Mouse (Mus musculus): ENCODE data around the gene Nr3c2. TPM values are rescaled to one million over a fixed set of nuclear protein-coding genes. Genes with fewer than 3 reads are reported as not detected.

The Nr3c2 gene
- 0.63 and 1.2 TPM in 2 replicates for polyA plus RNA-seq (2014; fragmentation: Nextera tagmentation; extraction: Ambion mirVana)

DNA sequence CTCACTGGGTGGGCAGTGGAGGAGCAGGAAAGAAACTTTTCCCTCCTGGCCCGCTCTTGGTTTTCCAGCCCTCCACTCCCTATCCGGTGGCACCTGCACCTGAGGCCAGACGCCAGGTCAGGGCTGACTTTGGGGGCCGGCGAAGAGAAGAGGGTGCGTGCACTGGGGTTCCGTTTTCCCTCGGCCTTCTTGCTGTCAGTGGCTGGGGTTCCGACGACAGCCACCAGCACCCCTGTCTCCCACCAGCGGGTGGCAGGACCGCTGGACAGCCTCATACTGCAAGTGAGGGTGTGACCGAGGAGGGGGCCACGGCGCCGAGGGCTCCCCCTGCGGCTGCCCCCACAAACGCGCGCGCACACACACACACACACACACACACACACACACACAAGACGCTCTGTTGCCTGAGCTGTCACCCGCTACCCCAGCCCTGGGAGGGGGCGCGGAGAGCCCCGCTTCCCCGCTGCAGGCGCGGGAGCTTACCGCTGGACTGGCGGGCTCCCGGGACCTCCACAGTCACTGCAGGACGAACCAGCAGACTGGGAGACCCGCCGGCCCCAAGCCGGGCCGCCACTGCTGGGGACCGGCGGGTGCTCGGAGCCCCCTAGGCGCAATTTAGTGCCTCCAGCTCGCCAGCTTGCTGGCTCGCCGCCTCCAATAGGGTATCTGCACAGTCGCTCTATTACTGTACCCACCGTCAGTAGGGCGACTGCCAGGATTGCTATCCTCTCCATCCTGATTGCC, at the start of gene Nr3c2:
Nr3c2 (plus strand) TSS at position 32 of the 744 bp plus-strand sequence.
- Histone ChIP-seq H3K9me3 (ENCODE audit: control insufficient read depth, low read length) (no peaks in the 10 kb centered on the region), H3K4me3 (ENCODE audit: low read depth, low read length) (peak within 1 kb of the TSS; percentile 63), H3K9ac (ENCODE audit: low read length) (peak within 1 kb of the TSS; percentile 51), H3K36me3 (ENCODE audit: control insufficient read depth, insufficient read depth, low read length) (no peaks in the 10 kb centered on the region), H3K27me3 (ENCODE audit: control insufficient read depth, insufficient read depth, low read length) (peaks cover 39% of the 10 kb centered on the region), H3K4me1 (ENCODE audit: control insufficient read depth, insufficient read depth, low read length) (peaks cover 16% of the 10 kb centered on the region), H3K27ac (ENCODE audit: low read depth, low read length) (no peak within 1 kb of the TSS), H3K4me2 (peak within 1 kb of the TSS; percentile 99)
- DNase-seq (ENCODE audit: low spot score, missing footprints) (peak; percentile 95), ATAC-seq (ENCODE audit: low FRiP score) (peak; percentile 4)
- WGBS = under 1% methylated on average over 47 of the region's 47 CpGs

DNA sequence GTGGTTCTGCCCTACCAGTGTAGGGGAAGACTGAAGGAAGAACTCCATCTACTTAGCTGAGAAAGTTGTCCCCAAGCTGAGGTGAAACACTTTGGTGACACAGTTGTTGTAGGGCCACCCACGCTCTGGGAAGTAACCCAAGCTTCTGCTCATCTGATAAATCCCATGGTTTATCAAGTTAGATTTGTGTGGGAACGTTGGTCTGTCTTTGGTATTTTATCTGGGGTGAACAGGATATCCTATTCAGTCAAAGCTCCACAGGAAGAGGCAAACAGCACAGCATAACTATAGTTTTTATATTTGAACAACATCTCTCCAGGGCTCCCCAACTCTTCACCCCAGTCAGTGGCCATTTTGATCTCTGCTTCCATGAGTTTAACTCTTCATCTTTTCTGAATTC, 40.7 kb upstream of the Nr3c2 start:
- WGBS = 74% methylated on average over 2 of the region's 2 CpGs
- Histone ChIP-seq H3K4me3 (ENCODE audit: low read depth, low read length) (no peak overlapping the region), H3K9ac (ENCODE audit: low read length) (no peak overlapping the region), H3K36me3 (ENCODE audit: control insufficient read depth, insufficient read depth, low read length) (no peaks in the 10 kb centered on the region), H3K9me3 (ENCODE audit: control insufficient read depth, low read length) (no peaks in the 10 kb centered on the region), H3K4me2 (no peak overlapping the region), H3K27ac (ENCODE audit: low read depth, low read length) (no peak overlapping the region), H3K27me3 (ENCODE audit: control insufficient read depth, insufficient read depth, low read length) (no peaks in the 10 kb centered on the region), H3K4me1 (ENCODE audit: control insufficient read depth, insufficient read depth, low read length) (no peaks in the 10 kb centered on the region)
- no peak for DNase-seq (ENCODE audit: low spot score, missing footprints)
- no peak for ATAC-seq (ENCODE audit: low FRiP score)

DNA sequence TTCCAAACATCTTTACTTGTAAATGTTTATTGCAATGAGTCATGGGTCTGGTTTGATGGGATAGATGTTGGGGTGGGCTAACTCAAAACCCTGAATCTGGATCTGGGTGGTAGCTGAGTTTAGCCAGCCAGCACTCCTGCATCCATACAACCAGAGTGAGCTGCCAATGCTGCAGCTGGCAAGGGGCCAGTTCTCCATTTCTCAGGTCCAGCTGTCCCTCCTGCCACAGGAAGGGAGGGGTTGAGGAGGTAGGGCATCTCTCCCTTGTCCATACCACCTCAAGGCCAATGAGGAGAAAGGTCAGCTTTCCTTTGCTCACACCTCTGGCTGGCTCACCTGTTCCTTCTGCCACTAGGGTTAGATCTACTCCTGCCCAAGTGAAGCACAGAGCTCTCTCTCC, 39.5 kb upstream of the Nr3c2 start:
- Histone ChIP-seq H3K4me2 (no peak overlapping the region), H3K4me3 (ENCODE audit: low read depth, low read length) (no peak overlapping the region), H3K27ac (ENCODE audit: low read depth, low read length) (no peak overlapping the region), H3K9ac (ENCODE audit: low read length) (no peak overlapping the region), H3K4me1 (ENCODE audit: control insufficient read depth, insufficient read depth, low read length) (no peaks in the 10 kb centered on the region), H3K9me3 (ENCODE audit: control insufficient read depth, low read length) (no peaks in the 10 kb centered on the region), H3K27me3 (ENCODE audit: control insufficient read depth, insufficient read depth, low read length) (no peaks in the 10 kb centered on the region), H3K36me3 (ENCODE audit: control insufficient read depth, insufficient read depth, low read length) (no peaks in the 10 kb centered on the region)
- no peak for DNase-seq (ENCODE audit: low spot score, missing footprints)
- no peak for ATAC-seq (ENCODE audit: low FRiP score)

DNA sequence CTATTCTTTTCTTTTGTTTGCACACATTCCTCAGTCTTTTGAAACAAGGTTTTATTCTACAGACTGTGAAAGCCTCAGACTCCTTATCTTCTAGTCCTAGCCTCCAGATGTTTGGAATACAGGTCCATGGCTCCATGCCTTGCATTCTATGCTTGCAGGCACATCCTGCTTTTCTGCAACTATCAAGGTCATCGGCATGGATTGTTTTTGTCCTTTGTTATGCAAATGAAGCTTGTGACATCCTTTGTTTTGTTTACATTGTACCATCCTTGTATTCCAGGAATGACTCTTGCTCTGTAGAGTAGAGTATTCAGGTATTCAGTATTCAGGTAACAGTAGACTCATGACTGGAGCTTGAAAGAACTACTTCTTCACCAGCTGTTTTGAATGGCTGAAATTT, 36.2 kb upstream of the Nr3c2 start:
- Histone ChIP-seq H3K9ac (ENCODE audit: low read length) (no peak overlapping the region), H3K9me3 (ENCODE audit: control insufficient read depth, low read length) (no peaks in the 10 kb centered on the region), H3K4me3 (ENCODE audit: low read depth, low read length) (no peak overlapping the region), H3K36me3 (ENCODE audit: control insufficient read depth, insufficient read depth, low read length) (no peaks in the 10 kb centered on the region), H3K27me3 (ENCODE audit: control insufficient read depth, insufficient read depth, low read length) (no peaks in the 10 kb centered on the region), H3K4me1 (ENCODE audit: control insufficient read depth, insufficient read depth, low read length) (no peaks in the 10 kb centered on the region), H3K4me2 (no peak overlapping the region), H3K27ac (ENCODE audit: low read depth, low read length) (no peak overlapping the region)
- no peak for DNase-seq (ENCODE audit: low spot score, missing footprints)
- ATAC-seq (ENCODE audit: low FRiP score) = no peak
- WGBS = 89% methylated on average over 1 of the region's 1 CpGs

DNA sequence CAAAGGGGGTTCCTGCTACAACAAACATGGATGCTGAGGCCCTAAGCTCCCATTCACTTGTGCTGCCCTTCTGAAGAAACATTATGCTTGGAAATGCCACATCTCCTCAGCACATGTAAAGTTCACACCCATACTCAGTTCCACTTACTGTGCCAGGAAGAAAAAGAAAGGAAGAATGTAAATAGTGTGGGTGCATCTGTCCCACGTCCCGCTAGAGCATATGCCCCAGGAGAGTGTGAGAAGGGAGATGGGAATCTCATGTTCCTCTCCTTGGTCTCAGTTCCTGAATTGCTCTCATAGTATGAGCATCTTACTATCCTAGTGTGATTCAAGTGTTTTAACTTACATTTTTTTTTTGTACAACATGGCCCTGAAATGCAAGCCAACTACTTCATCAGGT, 22.4 kb upstream of the Nr3c2 start:
- no peaks in the 10 kb centered on the region for H3K36me3 ChIP-seq (ENCODE audit: control insufficient read depth, insufficient read depth, low read length)
- no peak for DNase-seq (ENCODE audit: low spot score, missing footprints)
- no peak overlapping the region for H3K9ac ChIP-seq (ENCODE audit: low read length)
- H3K9me3 ChIP-seq (ENCODE audit: control insufficient read depth, low read length) = no peaks in the 10 kb centered on the region
- no peaks in the 10 kb centered on the region for H3K4me1 ChIP-seq (ENCODE audit: control insufficient read depth, insufficient read depth, low read length)
- no peak overlapping the region for H3K27ac ChIP-seq (ENCODE audit: low read depth, low read length)
- 93% methylated on average over 2 of the region's 2 CpGs for WGBS
- H3K4me2 ChIP-seq = no peak overlapping the region
- no peaks in the 10 kb centered on the region for H3K27me3 ChIP-seq (ENCODE audit: control insufficient read depth, insufficient read depth, low read length)
- ATAC-seq (ENCODE audit: low FRiP score) = no peak
- no peak overlapping the region for H3K4me3 ChIP-seq (ENCODE audit: low read depth, low read length)

DNA sequence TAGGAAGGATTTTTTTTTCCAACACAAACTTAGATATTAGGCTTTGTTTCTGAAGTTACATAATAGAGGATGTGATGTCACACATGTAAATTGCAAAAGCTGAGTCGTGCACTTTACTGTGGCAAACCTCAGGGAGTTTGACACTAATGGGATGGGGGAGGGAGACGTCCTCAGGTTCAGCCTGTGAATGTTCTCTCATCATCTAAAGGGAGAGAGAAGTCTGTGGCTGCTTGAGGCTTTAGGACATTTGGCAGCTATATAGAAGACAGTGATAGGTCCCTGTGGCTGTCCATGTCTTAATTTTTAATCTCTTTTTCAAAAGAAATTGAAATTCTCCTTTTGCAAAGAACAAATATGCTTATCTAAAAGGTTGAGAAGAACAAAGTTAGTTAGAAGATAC, 2.2 kb upstream of the Nr3c2 start:
- Histone ChIP-seq H3K4me3 (ENCODE audit: low read depth, low read length) (no peak overlapping the region), H3K4me1 (ENCODE audit: control insufficient read depth, insufficient read depth, low read length) (peaks cover 16% of the 10 kb centered on the region), H3K27me3 (ENCODE audit: control insufficient read depth, insufficient read depth, low read length) (peaks cover 25% of the 10 kb centered on the region), H3K9ac (ENCODE audit: low read length) (no peak overlapping the region), H3K27ac (ENCODE audit: low read depth, low read length) (no peak overlapping the region), H3K9me3 (ENCODE audit: control insufficient read depth, low read length) (no peaks in the 10 kb centered on the region), H3K36me3 (ENCODE audit: control insufficient read depth, insufficient read depth, low read length) (no peaks in the 10 kb centered on the region), H3K4me2 (no peak overlapping the region)
- DNase-seq (ENCODE audit: low spot score, missing footprints) = peak; percentile 84
- ATAC-seq (ENCODE audit: low FRiP score) = no peak
- 3% methylated on average over 2 of the region's 2 CpGs for WGBS

DNA sequence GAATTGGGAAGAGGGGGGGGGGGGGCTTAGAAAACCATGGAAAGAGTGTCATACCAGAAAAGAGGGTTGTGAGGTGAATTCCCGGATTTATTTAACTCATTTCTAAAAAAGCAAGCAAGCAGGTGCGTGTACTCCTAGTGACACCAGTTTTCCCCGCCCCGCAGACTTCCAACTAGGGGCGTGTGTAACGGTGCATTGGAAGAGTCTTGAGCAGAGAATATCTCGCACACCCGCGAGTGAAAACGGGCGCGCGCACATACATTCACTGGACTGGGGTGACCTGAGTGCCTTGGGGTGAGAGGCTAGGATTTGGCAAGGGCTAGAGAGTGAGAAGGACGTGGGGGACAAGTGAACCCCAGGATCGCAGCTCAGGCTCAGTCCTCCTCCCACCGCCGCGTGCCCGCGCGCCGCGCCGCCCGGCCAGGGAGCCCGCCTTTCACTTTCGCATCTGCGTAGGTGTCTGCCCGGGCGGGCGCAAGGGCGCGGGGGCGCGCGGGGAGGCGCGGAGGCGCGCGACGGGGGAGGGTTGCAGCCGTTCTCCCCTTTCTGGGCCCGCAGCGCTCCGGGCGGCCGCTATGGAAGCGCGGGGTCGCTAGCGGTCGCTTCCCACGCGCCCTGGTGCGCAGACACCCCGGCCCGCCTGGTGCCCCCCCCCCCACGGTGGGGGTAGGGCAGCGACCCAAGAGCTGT, 376 bp upstream of the Nr3c2 start:
- Histone ChIP-seq H3K9me3 (ENCODE audit: control insufficient read depth, low read length) (no peaks in the 10 kb centered on the region), H3K4me3 (ENCODE audit: low read depth, low read length) (peak overlapping the region; percentile 63), H3K36me3 (ENCODE audit: control insufficient read depth, insufficient read depth, low read length) (no peaks in the 10 kb centered on the region), H3K9ac (ENCODE audit: low read length) (peak overlapping the region; percentile 51), H3K27ac (ENCODE audit: low read depth, low read length) (no peak overlapping the region), H3K4me2 (peak overlapping the region; percentile 99), H3K4me1 (ENCODE audit: control insufficient read depth, insufficient read depth, low read length) (peaks cover 16% of the 10 kb centered on the region), H3K27me3 (ENCODE audit: control insufficient read depth, insufficient read depth, low read length) (peaks cover 39% of the 10 kb centered on the region)
- peak; percentile 30 for ATAC-seq (ENCODE audit: low FRiP score)
- under 1% methylated on average over 42 of the region's 60 CpGs for WGBS
- peak; percentile 96 for DNase-seq (ENCODE audit: low spot score, missing footprints)

DNA sequence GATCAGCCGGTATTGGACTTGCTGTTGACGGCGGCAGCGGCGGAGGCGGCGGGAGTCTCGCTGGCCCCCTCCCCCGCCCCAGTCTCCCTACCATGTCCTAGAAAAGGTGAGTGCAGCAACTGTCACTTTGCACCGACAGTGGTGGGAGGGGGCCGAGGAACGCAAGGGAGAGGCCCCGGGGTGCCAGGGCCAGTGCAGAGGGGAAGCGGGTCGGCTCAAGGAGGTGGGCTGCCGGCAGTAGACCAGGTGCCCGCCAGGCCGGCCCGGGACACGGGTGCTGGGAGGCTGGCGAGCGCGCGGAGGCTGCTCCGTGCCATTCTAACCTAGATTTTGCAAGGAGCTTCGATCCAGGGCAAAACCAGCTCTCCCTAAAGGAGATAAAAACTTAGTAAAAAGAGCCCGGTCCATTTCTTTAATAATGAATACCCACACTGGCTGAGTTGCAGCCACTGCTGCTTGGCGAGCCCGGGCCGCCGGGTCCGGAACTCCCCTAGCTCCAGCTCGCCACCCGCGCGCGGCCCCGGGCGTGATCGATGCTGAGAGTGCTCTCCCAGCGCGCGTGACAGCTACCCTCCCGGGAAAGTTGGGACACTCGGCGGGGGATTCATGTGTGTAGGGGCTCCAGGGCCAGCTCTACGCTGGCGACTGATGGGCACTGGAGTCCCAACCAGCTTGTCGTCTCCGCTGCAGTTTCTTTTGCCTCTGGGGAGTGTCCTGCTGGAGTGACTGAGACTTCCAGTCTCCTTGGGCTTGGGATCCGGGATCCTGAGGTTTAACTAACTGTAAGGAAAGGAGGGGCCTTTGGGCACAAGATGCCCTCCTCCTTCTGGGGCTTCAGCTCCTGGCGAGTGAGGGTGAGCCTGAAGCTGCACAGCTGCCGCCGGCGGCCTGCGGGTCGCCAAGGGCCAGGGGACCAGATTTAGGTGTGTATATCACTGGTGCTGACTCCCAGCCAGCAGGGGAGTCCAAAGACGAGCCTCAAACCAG, 1.2 kb downstream of the Nr3c2 start:
- ATAC-seq (ENCODE audit: low FRiP score) (no peak), DNase-seq (ENCODE audit: low spot score, missing footprints) (peak; percentile 96)
- Histone ChIP-seq H3K9me3 (ENCODE audit: control insufficient read depth, low read length) (no peaks in the 10 kb centered on the region), H3K27me3 (ENCODE audit: control insufficient read depth, insufficient read depth, low read length) (peaks cover 39% of the 10 kb centered on the region), H3K4me2 (peak overlapping the region; percentile 99), H3K27ac (ENCODE audit: low read depth, low read length) (no peak overlapping the region), H3K36me3 (ENCODE audit: control insufficient read depth, insufficient read depth, low read length) (no peaks in the 10 kb centered on the region), H3K9ac (ENCODE audit: low read length) (peak overlapping the region; percentile 51), H3K4me1 (ENCODE audit: control insufficient read depth, insufficient read depth, low read length) (peaks cover 16% of the 10 kb centered on the region), H3K4me3 (ENCODE audit: low read depth, low read length) (peak overlapping the region; percentile 63)
- WGBS = under 1% methylated on average over 57 of the region's 58 CpGs

Data from midbrain, embryonic 11.5 days (tissue).